Mouse (Mus musculus) heart, embryonic 11.5 days (tissue): ENCODE results near the gene Tomm40. TPM values are rescaled to one million over a fixed set of nuclear protein-coding genes. Genes with fewer than 3 reads are reported as not detected.

Experiments
- ATAC-seq: fragments of 200-750 bp; cut with Nextera tagmentation; replicated peaks from 2 replicates; pipeline ENCODE4 v1.8.0; 2017; ENCODE audit warnings: moderate library complexity; ENCODE audit not compliant: insufficient number of reproducible peaks, low FRiP score, low TSS enrichment
- H3K27ac ChIP-seq: fragments of 300-500 bp; sonication (generic); 2 replicates; pipeline ENCODE4 v1.5.1; 2014; ENCODE audit warnings: mild to moderate bottlenecking, low read depth, low read length
- H3K27me3 ChIP-seq: fragments of 300-500 bp; sonication (generic); 2 replicates; pipeline ENCODE4 v1.6.1; 2014; ENCODE audit warnings: mild to moderate bottlenecking, low read length, mixed read lengths; ENCODE audit not compliant: control insufficient read depth, insufficient read depth
- H3K36me3 ChIP-seq: fragments of 300-500 bp; sonication (generic); 2 replicates; pipeline ENCODE4 v1.6.1; 2014; ENCODE audit warnings: mild to moderate bottlenecking, low read length, moderate library complexity, mixed read lengths; ENCODE audit not compliant: control insufficient read depth, insufficient read depth
- H3K4me1 ChIP-seq: fragments of 300-500 bp; sonication (generic); 2 replicates; pipeline ENCODE4 v1.6.1; 2014; ENCODE audit warnings: low read length; ENCODE audit not compliant: control insufficient read depth, insufficient read depth
- H3K4me2 ChIP-seq: fragments of 300-500 bp; sonication (generic); 2 replicates; pipeline ENCODE4 v1.6.1; 2014; ENCODE audit warnings: mild to moderate bottlenecking, moderate library complexity
- H3K4me3 ChIP-seq: fragments of 300-500 bp; sonication (generic); 2 replicates; pipeline ENCODE4 v1.5.1; 2014; ENCODE audit warnings: low read depth, low read length
- H3K9ac ChIP-seq: fragments of 300-500 bp; sonication (generic); 2 replicates; pipeline ENCODE4 v1.6.1; 2014; ENCODE audit warnings: mild to moderate bottlenecking, low read depth, low read length, moderate library complexity
- H3K9me3 ChIP-seq: fragments of 300-500 bp; sonication (generic); replicated peaks from 2 replicates; pipeline ENCODE4 v1.6.1; 2016; ENCODE audit warnings: low read length; ENCODE audit not compliant: control insufficient read depth
- WGBS: fragments of 180-500 bp; shearing (Covaris S2); extraction: QIAGEN DNeasy Blood & Tissue Kit; methylation state at CpG from one replicate; pipeline ENCODE4 v1.1.7; 2014; ENCODE audit not compliant: insufficient replicate concordance; 5-methylcytosine and 5-hydroxymethylcytosine counted together
- polyA plus RNA-seq: library from polyadenylated mRNA; unstranded; fragments of >200 nt; fragmentation: Nextera tagmentation; extraction: Ambion mirVana; gene quantifications from 2 replicates; pipeline ENCODE4 v1.2.1, GENCODE M21; 2014

Tomm40 gene
- polyA plus RNA-seq, 1 experiment from 2014 or later: 154 TPM

- H3K36me3 ChIP-seq: 0 out of 2 replicates have a peak, but pooled peaks cover 4% of the 10 kb centered on the region
- no peak overlapping the region for H3K27ac ChIP-seq
- H3K9me3 ChIP-seq: no peaks in the 10 kb centered on the region
- H3K4me2 ChIP-seq: no peak overlapping the region
- ATAC-seq: no peak
- no peak overlapping the region for H3K4me3 ChIP-seq
- no peak overlapping the region for H3K9ac ChIP-seq
- peaks cover 33% of the 10 kb centered on the region for H3K4me1 ChIP-seq
- WGBS: 71% methylated on average over 1 of the region's 1 CpGs
- no peaks in the 10 kb centered on the region for H3K27me3 ChIP-seq
These were observed 38.8 kb upstream of the Tomm40 start for GRCm38 (mm10) chr7:19754065-19754464.

- Histone ChIP-seq H3K9ac (no peak overlapping the region), H3K27ac (no peak overlapping the region), H3K4me3 (no peak overlapping the region), H3K4me1 (peaks cover 33% of the 10 kb centered on the region), H3K9me3 (no peaks in the 10 kb centered on the region), H3K36me3 (0 out of 2 replicates have a peak, but pooled peaks cover 4% of the 10 kb centered on the region), H3K4me2 (no peak overlapping the region; the same call in 1 of the 2 replicates), H3K27me3 (no peaks in the 10 kb centered on the region)
- no peak for ATAC-seq
- 65% methylated on average over 7 of the region's 7 CpGs for WGBS
These were observed 38.3 kb upstream of the Tomm40 start for GRCm38 (mm10) chr7:19753587-19753986.

- ATAC-seq: no peak
- no peaks in the 10 kb centered on the region for H3K9me3 ChIP-seq
- no peaks in the 10 kb centered on the region for H3K36me3 ChIP-seq
- H3K4me2 ChIP-seq: no peak overlapping the region
- H3K4me3 ChIP-seq: no peak overlapping the region
- no peaks in the 10 kb centered on the region for H3K27me3 ChIP-seq
- H3K27ac ChIP-seq: no peak overlapping the region
- WGBS: 65% methylated on average over 8 of the region's 8 CpGs
- peaks cover 40% of the 10 kb centered on the region for H3K4me1 ChIP-seq
- no peak overlapping the region for H3K9ac ChIP-seq
These were observed 37.4 kb upstream of the Tomm40 start for GRCm38 (mm10) chr7:19752652-19753051.

GRCm38 (mm10) chr7:19751070-19751383 is 35.8 kb upstream of the Tomm40 start:
- ATAC-seq: no peak
- peaks cover 46% of the 10 kb centered on the region for H3K4me1 ChIP-seq
- H3K27ac ChIP-seq: peak overlapping the region; percentile 81; the same call in 1 of the 2 replicates
- H3K4me3 ChIP-seq: no peak overlapping the region
- H3K4me2 ChIP-seq: no peak overlapping the region
- 0 out of 2 replicates have a peak overlapping the region, but pooled peaks have one; percentile 70 for H3K9ac ChIP-seq
- H3K36me3 ChIP-seq: no peaks in the 10 kb centered on the region
- H3K9me3 ChIP-seq: no peaks in the 10 kb centered on the region
- H3K27me3 ChIP-seq: no peaks in the 10 kb centered on the region
- 40% methylated on average over 4 of the region's 4 CpGs for WGBS

- Histone ChIP-seq H3K9me3 (no peaks in the 10 kb centered on the region), H3K4me3 (peak within 1 kb of the TSS; percentile 85), H3K9ac (peak within 1 kb of the TSS; percentile 94), H3K27me3 (no peaks in the 10 kb centered on the region), H3K36me3 (no peaks in the 10 kb centered on the region), H3K4me2 (peak within 1 kb of the TSS; percentile 96), H3K4me1 (peaks cover 45% of the 10 kb centered on the region), H3K27ac (peak within 1 kb of the TSS; percentile 94)
- 14% methylated on average over 19 of the region's 19 CpGs for WGBS
- peak; percentile 72 for ATAC-seq
These were observed 35.2 kb upstream of the Tomm40 start, which contains the start of gene Nectin2 for GRCm38 (mm10) chr7:19750217-19751069. Nectin2 (minus strand) TSS chr7:19750483.

GRCm38 (mm10) chr7:19749389-19750216 is 34.4 kb upstream of the Tomm40 start:
- H3K4me3 ChIP-seq: peak overlapping the region; percentile 85
- H3K4me2 ChIP-seq: peak overlapping the region; percentile 96
- H3K27ac ChIP-seq: peak overlapping the region; percentile 94
- no peaks in the 10 kb centered on the region for H3K27me3 ChIP-seq
- peak overlapping the region; percentile 94 for H3K9ac ChIP-seq
- no peaks in the 10 kb centered on the region for H3K9me3 ChIP-seq
- under 1% methylated on average over 37 of the region's 46 CpGs for WGBS
- ATAC-seq: peak; percentile 90
- H3K4me1 ChIP-seq: peaks cover 49% of the 10 kb centered on the region
- H3K36me3 ChIP-seq: no peaks in the 10 kb centered on the region

GRCm38 (mm10) chr7:19748219-19749195 is 33.3 kb upstream of the Tomm40 start:
- Histone ChIP-seq H3K4me3 (peak overlapping the region; percentile 85), H3K36me3 (no peaks in the 10 kb centered on the region), H3K4me2 (peak overlapping the region; percentile 96), H3K4me1 (peaks cover 54% of the 10 kb centered on the region), H3K9ac (peak overlapping the region; percentile 94), H3K27ac (peak overlapping the region; percentile 94), H3K27me3 (no peaks in the 10 kb centered on the region), H3K9me3 (no peaks in the 10 kb centered on the region)
- under 1% methylated on average over 32 of the region's 32 CpGs for WGBS
- ATAC-seq: no peak
